Mouse (Mus musculus): ENCODE measurements around the gene Tm6sf1.

Gene Tm6sf1

GRCm38 (mm10) chr7:81918316-81918715, 59.5 kb downstream of the Tm6sf1 start:
- TF ChIP-seq GATA4 (IDR thresholded peaks at IDR 0.05; ENCODE audit: insufficient replicate concordance, low read length), result no peak

- TF ChIP-seq GATA4 (IDR thresholded peaks at IDR 0.05; ENCODE audit: insufficient replicate concordance, low read length), result no peak
Measured at GRCm38 (mm10) chr7:81920314-81920713, 61.5 kb downstream of the Tm6sf1 start.

GRCm38 (mm10) chr7:81921379-81921952, 62.7 kb downstream of the Tm6sf1 start:
- no peak for TF ChIP-seq GATA4 (IDR thresholded peaks at IDR 0.05; ENCODE audit: insufficient replicate concordance, low read length)

- TF ChIP-seq GATA4 (IDR thresholded peaks at IDR 0.05; ENCODE audit: insufficient replicate concordance, low read length), result no peak
Measured at GRCm38 (mm10) chr7:81928998-81929397, 70.2 kb downstream of the Tm6sf1 start.

GRCm38 (mm10) chr7:81932521-81933045, 73.8 kb downstream of the Tm6sf1 start:
- no peak for TF ChIP-seq GATA4 (IDR thresholded peaks at IDR 0.05; ENCODE audit: insufficient replicate concordance, low read length)

GRCm38 (mm10) chr7:81933061-81933600, 74.3 kb downstream of the Tm6sf1 start:
- TF ChIP-seq GATA4 (IDR thresholded peaks at IDR 0.05; ENCODE audit: insufficient replicate concordance, low read length), result no peak

- TF ChIP-seq GATA4 (IDR thresholded peaks at IDR 0.05; ENCODE audit: insufficient replicate concordance, low read length), result no peak
Measured at GRCm38 (mm10) chr7:81933601-81934266, 74.9 kb downstream of the Tm6sf1 start.
